In genomic region chr1:132880161-132881005, GRCm38 (mm10) we compare ENCODE assay signal across 9 mouse cellular contexts. TPM values are rescaled to one million over a fixed set of nuclear protein-coding genes. Genes with fewer than 3 reads are reported as not detected.
DNase-seq lines count a peak whose midpoint lies in the region; ATAC-seq and TF ChIP-seq lines count a peak whose summit lies in the region.
"Had no signal": no experiment of that assay in that cellular context is flagged by ENCODE, and none has a peak within 500 bp of the region (broad histone marks: within the 10 kb centered on the region; RNA-seq: fewer than 3 reads in every experiment).

Gene Lrrn2, plus strand, starts transcription at chr1:132880273.

- WGBS in embryonic facial prominence, embryonic 14.5 days, result 1% methylated on average over 35 of the region's 80 CpGs
- under 1% methylated on average over 75 of the region's 80 CpGs for WGBS in heart, embryonic 14.5 days
- under 1% methylated on average over 57 of the region's 80 CpGs for WGBS in liver, postnatal 0 days (ENCODE audit: insufficient replicate concordance)

- peak within 1 kb of the TSS; percentile 86 for H3K4me3 ChIP-seq in E14TG2a.4 (replicated peaks; ENCODE audit: low read length)
- H3K4me3 ChIP-seq in embryonic facial prominence, embryonic 14.5 days (ENCODE audit: low read depth, low read length), result peak within 1 kb of the TSS; percentile 61
- H3K4me3 ChIP-seq in heart, embryonic 14.5 days (ENCODE audit: control insufficient read depth in 1 of 2, insufficient read depth in 1 of 2, low read depth in 1 of 2, low read length in 2 of 2), result peak within 1 kb of the TSS; percentile 56 to 65
- peak within 1 kb of the TSS; percentile 35 for H3K4me3 ChIP-seq in liver, postnatal 0 days (ENCODE audit: low read depth, low read length)
- H3K4me3 ChIP-seq: myocyte had no signal

- no peak within 1 kb of the TSS for H3K27ac ChIP-seq in embryonic facial prominence, embryonic 14.5 days (replicated peaks; ENCODE audit: low read depth, low read length)
- H3K27ac ChIP-seq in heart, embryonic 14.5 days (replicated peaks in 1 of 2; ENCODE audit: control insufficient read depth in 1 of 2, insufficient read depth in 1 of 2, low read depth in 2 of 2, low read length in 2 of 2), result no peak within 1 kb of the TSS; a peak in 1 of 4 replicates
- no peak within 1 kb of the TSS for H3K27ac ChIP-seq in liver, postnatal 0 days (ENCODE audit: low read depth)

- TF ChIP-seq CTCF in E14TG2a.4 (conservative IDR thresholded peaks at IDR 0.05; ENCODE audit: low read length), result no peak
- no peak for TF ChIP-seq CTCF in liver, postnatal 0 days (IDR thresholded peaks at IDR 0.05; ENCODE audit: low read depth)

- H3K27me3 ChIP-seq in E14TG2a.4 (ENCODE audit: insufficient read depth, low read length), result peaks cover 59% of the 10 kb centered on the region
- H3K27me3 ChIP-seq in embryonic facial prominence, embryonic 14.5 days (replicated peaks; ENCODE audit: control insufficient read depth, insufficient read depth, low read length), result peaks cover 58% of the 10 kb centered on the region
- peaks cover 27% of the 10 kb centered on the region for H3K27me3 ChIP-seq in heart, embryonic 14.5 days (ENCODE audit: control insufficient read depth, insufficient read depth, low read length)
- peaks cover 48% of the 10 kb centered on the region for H3K27me3 ChIP-seq in liver, postnatal 0 days (ENCODE audit: insufficient read depth, low read length)

- TF ChIP-seq EP300 in liver, postnatal 0 days (IDR thresholded peaks at IDR 0.05; ENCODE audit: low read depth), result no peak

- H3K9ac ChIP-seq in embryonic facial prominence, embryonic 14.5 days (ENCODE audit: low read depth, low read length), result peak within 1 kb of the TSS; percentile 63
- H3K9ac ChIP-seq in heart, embryonic 14.5 days (ENCODE audit: low read length), result peak within 1 kb of the TSS; percentile 75
- no peak within 1 kb of the TSS for H3K9ac ChIP-seq in liver, postnatal 0 days (replicated peaks)

- peak; percentile 65 to 75 for DNase-seq in adrenal gland, postnatal 36 days
- peak; percentile 44 for DNase-seq in embryonic facial prominence, embryonic 14.5 days (ENCODE audit: low spot score)
- DNase-seq in layer of hippocampus, adult 8-10 months (ENCODE audit: low spot score in 2 of 2), result peak; percentile 66 to 71
- no peak for DNase-seq in liver, postnatal 0 days
- DNase-seq in right cerebral cortex, adult 18-20 months, result peak; percentile 83
- DNase-seq in MN1 (ENCODE audit: low spot score), result no peak

- no peaks in the 10 kb centered on the region for H3K36me3 ChIP-seq in E14TG2a.4 (ENCODE audit: insufficient read depth, low read length)
- H3K36me3 ChIP-seq in embryonic facial prominence, embryonic 14.5 days (ENCODE audit: control insufficient read depth, insufficient read depth, low read length), result no peaks in the 10 kb centered on the region
- no peaks in the 10 kb centered on the region for H3K36me3 ChIP-seq in heart, embryonic 14.5 days (ENCODE audit: control insufficient read depth, insufficient read depth, low read length)
- H3K36me3 ChIP-seq in liver, postnatal 0 days (replicated peaks; ENCODE audit: insufficient read depth, low read length), result no peaks in the 10 kb centered on the region

- H3K9me3 ChIP-seq in E14TG2a.4 (ENCODE audit: low read length), result peaks cover 4% of the 10 kb centered on the region; the same call in 1 of the 2 replicates
- no peaks in the 10 kb centered on the region for H3K9me3 ChIP-seq in embryonic facial prominence, embryonic 14.5 days (ENCODE audit: control insufficient read depth, low read length)
- H3K9me3 ChIP-seq in heart, embryonic 14.5 days (ENCODE audit: control insufficient read depth, low read length), result no peaks in the 10 kb centered on the region
- H3K9me3 ChIP-seq in liver, postnatal 0 days (ENCODE audit: low read length), result no peaks in the 10 kb centered on the region

- ATAC-seq in embryonic facial prominence, embryonic 14.5 days (ENCODE audit: low read depth), result peak; percentile 79
- 0 out of 2 replicates have a peak, but pooled peaks have one; percentile 23 for ATAC-seq in heart, embryonic 14.5 days (ENCODE audit: insufficient number of reproducible peaks, insufficient read depth, low FRiP score, low read depth)
- ATAC-seq in liver, postnatal 0 days, result no peak

- H3K4me2 ChIP-seq in embryonic facial prominence, embryonic 14.5 days (ENCODE audit: low read depth, low read length), result peak within 1 kb of the TSS; percentile 97
- H3K4me2 ChIP-seq in heart, embryonic 14.5 days (ENCODE audit: low read length), result peak within 1 kb of the TSS; percentile 96
- peak within 1 kb of the TSS; percentile 62 for H3K4me2 ChIP-seq in liver, postnatal 0 days (ENCODE audit: low read depth, low read length)

- peaks cover 93% of the 10 kb centered on the region for H3K4me1 ChIP-seq in E14TG2a.4 (replicated peaks; ENCODE audit: low read depth, low read length)
- H3K4me1 ChIP-seq in embryonic facial prominence, embryonic 14.5 days (ENCODE audit: control insufficient read depth, insufficient read depth, low read length), result peaks cover 7% of the 10 kb centered on the region; the same call in 1 of the 2 replicates
- peaks cover 24 to 34% of the 10 kb centered on the region in 2 experiments for H3K4me1 ChIP-seq in heart, embryonic 14.5 days (ENCODE audit: control insufficient read depth in 2 of 2, insufficient read depth in 2 of 2, low read length in 2 of 2)
- peaks cover 7% of the 10 kb centered on the region; the same call in 1 of the 2 replicates for H3K4me1 ChIP-seq in liver, postnatal 0 days (ENCODE audit: insufficient read depth)

RNA-seq across cellular contexts. Expression of gene Lrrn2, which starts in this region (rescaled TPM):
- total RNA-seq in adrenal gland, postnatal 36 days (2021), result 10 to 100 TPM in 1 of 2 experiments, 1 to 10 TPM in 1; 9.0 to 15.4 TPM
- 7.0 and 10.2 TPM in 2 replicates for polyA plus RNA-seq in embryonic facial prominence, embryonic 14.5 days (2014; fragmentation: Nextera tagmentation; extraction: Ambion mirVana)
- 11.4 and 12.0 TPM in 2 replicates for polyA plus RNA-seq in heart, embryonic 14.5 days (2014; fragmentation: Nextera tagmentation; extraction: Ambion mirVana)
- 100 to 1,000 TPM; 182 to 196 (median 188) TPM for total RNA-seq in layer of hippocampus, adult 8-10 months (2022)
- polyA plus RNA-seq in liver, postnatal 0 days (2015; fragmentation: Nextera tagmentation; extraction: Ambion mirVana), result 0.05 TPM in 1 of 2 replicates, not detected in the other

Comparison
In these comparisons a context has a peak if more than half of its experiments do, and no peak if none do; other contexts are left out.
1. RNA of gene Lrrn2 (total RNA-seq): 182 to 196 TPM in layer of hippocampus, adult 8-10 months; 9.0 to 15.4 TPM in adrenal gland, postnatal 36 days; every median in the first group is over 10 times any median in the second.
2. H3K4me3 ChIP-seq: peak in every context shown above with its lines; median percentile 86 in E14TG2a.4; 61 in embryonic facial prominence, embryonic 14.5 days; 60 in heart, embryonic 14.5 days; 35 in liver, postnatal 0 days.
3. DNase-seq: peak in adrenal gland, postnatal 36 days (2 of 2), embryonic facial prominence, embryonic 14.5 days (single experiment), layer of hippocampus, adult 8-10 months (2 of 2) and right cerebral cortex, adult 18-20 months (single experiment); none in liver, postnatal 0 days (single experiment) and MN1 (single experiment).
4. Peak in every context shown above with its lines, with median percentiles within 50 percentile points of each other: H3K4me2 ChIP-seq.